Comparison of ENCODE assay signal across 10 mouse cellular contexts in genomic region chr8:86328626-86329025, GRCm38 (mm10).
DNase-seq lines count a peak whose midpoint lies in the region; ATAC-seq and TF ChIP-seq lines count a peak whose summit lies in the region.
"Had no signal": no experiment of that assay in that cellular context is flagged by ENCODE, and none has a peak within 500 bp of the region (broad histone marks: within the 10 kb centered on the region; RNA-seq: fewer than 3 reads in every experiment).

No protein-coding gene starts in this region.

- peak; percentile 7 for DNase-seq in embryo, embryonic 11 days
- no peak for DNase-seq in embryo, embryonic 10.5 days (ENCODE audit: low spot score)
- peak; percentile 94 for DNase-seq in brain, adult 2 months (ENCODE audit: low read depth, low spot score)
- no peak for DNase-seq in forebrain, postnatal 0 days
- peak; percentile 55 for DNase-seq in left cerebral cortex, postnatal 4 days
- DNase-seq in liver = no peak
- DNase-seq in ovary, postnatal 36 days (ENCODE audit: low spot score) = no peak
- DNase-seq: kidney, postnatal 25 days; lung, postnatal 36 days had no signal

- no peaks in the 10 kb centered on the region for H3K36me3 ChIP-seq in forebrain, postnatal 0 days (ENCODE audit: insufficient read depth)

- no peaks in the 10 kb centered on the region for H3K9me3 ChIP-seq in forebrain, postnatal 0 days (ENCODE audit: low read length)

- H3K4me3 ChIP-seq in forebrain, postnatal 0 days (ENCODE audit: low read depth, low read length) = no peak overlapping the region

- peaks cover 18% of the 10 kb centered on the region for H3K4me1 ChIP-seq in forebrain, postnatal 0 days (ENCODE audit: insufficient read depth)

- H3K27me3 ChIP-seq in forebrain, postnatal 0 days (ENCODE audit: insufficient read depth, low read length) = no peaks in the 10 kb centered on the region

- no peak overlapping the region for H3K4me2 ChIP-seq in forebrain, postnatal 0 days (ENCODE audit: low read depth)

- no peak overlapping the region for H3K9ac ChIP-seq in forebrain, postnatal 0 days

- 6% methylated on average over 7 of the region's 7 CpGs for WGBS in forebrain, postnatal 0 days

- intact Hi-C loops in left cerebral cortex, postnatal 4 days (cut with DNase I) = no loop called here

- no peak overlapping the region for H3K27ac ChIP-seq in forebrain, postnatal 0 days (ENCODE audit: low read depth, low read length)

- peak; percentile 34; the same call in 1 of the 2 replicates for ATAC-seq in forebrain, postnatal 0 days
- no peak for ATAC-seq in inflammation-experienced regulatory T-cells, adult 6 months

- TF ChIP-seq CTCF in forebrain, postnatal 0 days (IDR thresholded peaks at IDR 0.05; ENCODE audit: low read depth) = peak; percentile 3; the same call in 1 of the 2 replicates

Comparison
In these comparisons a context has a peak if more than half of its experiments do, and no peak if none do; other contexts are left out.
1. DNase-seq: peak in embryo, embryonic 11 days (single experiment), brain, adult 2 months (single experiment) and left cerebral cortex, postnatal 4 days (single experiment); none in embryo, embryonic 10.5 days (single experiment), forebrain, postnatal 0 days (single experiment), liver (single experiment) and ovary, postnatal 36 days (single experiment).